Mouse (Mus musculus) WW6 (cell line): ENCODE measurements around the gene Nsun3.

Experiments
- DNase-seq: peaks from one replicate; pipeline ENCODE4 v3.0.0-alpha.2; 2013; ENCODE audit warnings: low read depth, low spot score

Nsun3 gene

GRCm38 (mm10) chr16:62786621-62787331 is at the start of gene Nsun3:
Nsun3 (minus strand) TSS chr16:62786818.
- DNase-seq, result peak; percentile 81

GRCm38 (mm10) chr16:62834016-62834735 is 47.6 kb upstream of the Nsun3 start:
- DNase-seq, result no peak

- peak; percentile 40 for DNase-seq
Measured at GRCm38 (mm10) chr16:62832481-62832880, 45.9 kb upstream of the Nsun3 start.

- no peak for DNase-seq
Measured at GRCm38 (mm10) chr16:62832027-62832426, 45.4 kb upstream of the Nsun3 start.

GRCm38 (mm10) chr16:62826156-62827001 is 39.8 kb upstream of the Nsun3 start:
- no peak for DNase-seq

GRCm38 (mm10) chr16:62822472-62822871 is 35.9 kb upstream of the Nsun3 start:
- DNase-seq, result no peak

GRCm38 (mm10) chr16:62814491-62814890 is 27.9 kb upstream of the Nsun3 start, which contains the start of gene Stx19:
Stx19 (plus strand) TSS chr16:62814676.
- no peak for DNase-seq

- no peak for DNase-seq
Measured at GRCm38 (mm10) chr16:62813790-62814189, 27.2 kb upstream of the Nsun3 start.

- DNase-seq, result no peak
Measured at GRCm38 (mm10) chr16:62810855-62811254, 24.2 kb upstream of the Nsun3 start.

GRCm38 (mm10) chr16:62807249-62807979 is 20.8 kb upstream of the Nsun3 start:
- DNase-seq, result no peak

- DNase-seq, result no peak
Measured at GRCm38 (mm10) chr16:62804621-62805020, 18.0 kb upstream of the Nsun3 start.

- DNase-seq, result no peak
Measured at GRCm38 (mm10) chr16:62799839-62800238, 13.2 kb upstream of the Nsun3 start.

- no peak for DNase-seq
Measured at GRCm38 (mm10) chr16:62799426-62799825, 12.8 kb upstream of the Nsun3 start.

- DNase-seq, result no peak
Measured at GRCm38 (mm10) chr16:62798808-62799207, 12.2 kb upstream of the Nsun3 start.

GRCm38 (mm10) chr16:62796608-62797007 is 10.0 kb upstream of the Nsun3 start:
- DNase-seq, result no peak

- no peak for DNase-seq
Measured at GRCm38 (mm10) chr16:62782229-62782628, 4.4 kb downstream of the Nsun3 start.

GRCm38 (mm10) chr16:62778282-62778681 is 8.3 kb downstream of the Nsun3 start:
- DNase-seq, result no peak

GRCm38 (mm10) chr16:62776034-62776433 is 10.6 kb downstream of the Nsun3 start:
- DNase-seq, result no peak

- DNase-seq, result no peak
Measured at GRCm38 (mm10) chr16:62773462-62773861, 13.2 kb downstream of the Nsun3 start.

GRCm38 (mm10) chr16:62758340-62758739 is 28.3 kb downstream of the Nsun3 start:
- DNase-seq, result peak; percentile 70

GRCm38 (mm10) chr16:62755307-62755706 is 31.3 kb downstream of the Nsun3 start:
- no peak for DNase-seq
